Mouse (Mus musculus): ENCODE measurements around the gene Abcb11. TPM values are rescaled to one million over a fixed set of nuclear protein-coding genes. Genes with fewer than 3 reads are reported as not detected.
"Not testable (repeated sequence)": the region's sequence is repeated elsewhere in the genome, so short reads cannot be mapped to it uniquely, and the experiment has no call there.

The Abcb11 gene
- polyA plus RNA-seq (2012; rRNA removed), result 0.01 TPM in 1 of 2 replicates, not detected in the other

- 82% methylated on average over 9 of the region's 9 CpGs for WGBS
- no peak for DNase-seq (ENCODE audit: low read depth, low spot score)
Measured at GRCm38 (mm10) chr2:69342496-69343221, at the start of gene Abcb11. Gene Abcb11, minus strand, starts transcription at chr2:69342616.

DNA sequence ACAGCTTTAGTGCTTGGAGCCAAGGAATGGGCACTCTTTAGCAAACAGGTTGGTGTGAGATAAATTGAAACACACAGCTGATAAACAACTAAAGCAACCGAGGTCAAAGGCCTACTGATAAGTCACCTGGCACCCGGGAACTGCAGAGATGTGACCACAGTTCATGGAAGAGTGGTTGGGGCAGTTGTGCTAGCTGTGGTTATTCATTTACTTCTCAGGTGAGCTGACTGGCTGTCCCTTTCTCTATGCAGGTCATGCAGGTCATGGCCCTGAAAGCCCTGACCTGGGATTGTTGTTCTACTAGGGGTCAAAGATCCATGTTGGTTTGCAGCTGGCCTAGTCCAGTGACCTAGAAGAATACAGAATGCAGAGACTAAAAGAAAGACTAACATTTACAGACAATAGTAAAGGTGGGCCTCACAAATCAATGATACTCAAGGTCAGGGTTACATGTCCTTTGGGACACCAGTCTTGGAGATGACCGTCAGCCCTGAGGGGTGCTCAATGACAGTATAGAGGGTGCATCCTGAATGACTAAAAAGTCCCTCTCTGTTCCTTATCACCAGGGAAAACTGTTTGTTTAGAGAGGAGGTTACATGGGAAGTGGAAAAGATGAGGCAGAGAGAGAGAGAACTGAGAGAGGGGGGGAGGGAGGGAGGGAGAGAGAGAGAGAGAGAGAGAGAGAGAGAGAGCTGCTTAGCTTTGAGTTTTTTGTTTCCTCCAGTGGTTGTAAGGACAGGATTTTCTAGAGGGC is 43.9 kb upstream of the Abcb11 start:
- DNase-seq (ENCODE audit: low read depth, low spot score), result no peak

DNA sequence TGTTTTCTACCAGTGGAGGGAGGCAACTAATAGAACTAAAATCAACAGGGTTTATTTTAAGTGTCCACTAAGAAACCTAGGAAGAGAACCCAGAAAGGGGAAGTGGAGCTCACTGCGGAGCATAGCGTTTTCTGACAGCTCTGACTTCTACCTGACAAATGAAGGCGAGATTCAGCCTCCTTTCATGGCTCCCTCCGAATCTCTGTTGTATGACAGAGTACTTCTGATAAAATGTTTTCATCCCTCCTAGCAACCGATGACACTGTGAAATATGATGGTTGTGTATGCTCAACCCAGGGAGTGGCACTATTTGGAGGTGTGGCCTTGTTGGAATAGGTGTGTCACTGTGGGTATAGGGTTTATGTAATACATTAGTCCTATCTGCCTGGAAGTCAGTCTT is 40.4 kb upstream of the Abcb11 start:
- no peak for DNase-seq (ENCODE audit: low read depth, low spot score)
- WGBS, result 55% methylated on average over 5 of the region's 5 CpGs

More for the DNA sequence above, 43.9 kb upstream of the Abcb11 start:
- 37% methylated on average over 3 of the region's 3 CpGs for WGBS

- DNase-seq (ENCODE audit: low read depth, low spot score), result no peak
- 35% methylated on average over 8 of the region's 8 CpGs for WGBS
Measured at GRCm38 (mm10) chr2:69381740-69382139, 39.3 kb upstream of the Abcb11 start.

DNA sequence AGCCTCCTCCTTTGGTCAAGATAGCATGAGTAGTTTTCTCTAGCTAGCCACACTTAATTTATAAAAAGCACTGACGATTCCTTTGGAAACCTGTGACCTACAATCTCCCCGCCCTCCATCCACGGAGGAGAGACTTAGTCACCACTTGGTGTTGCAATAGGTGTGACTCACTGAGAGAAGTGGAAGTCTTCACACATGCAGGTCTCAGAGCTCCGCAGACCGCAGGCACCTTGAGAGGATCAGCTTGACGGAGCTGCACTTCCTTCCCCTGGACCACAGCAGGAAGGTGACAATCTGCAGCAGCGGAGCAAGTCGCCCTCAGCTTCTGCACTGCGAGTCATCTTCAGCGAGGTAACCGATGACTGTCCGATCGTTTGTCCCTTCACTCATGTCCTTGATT is 37.9 kb upstream of the Abcb11 start, which contains the start of gene Dhrs9:
Gene Dhrs9, plus strand, starts transcription at position 165 of the 400 bp plus-strand sequence.
- WGBS, result 26% methylated on average over 13 of the region's 13 CpGs
- no peak for DNase-seq (ENCODE audit: low read depth, low spot score)

GRCm38 (mm10) chr2:69379801-69380200 is 37.4 kb upstream of the Abcb11 start:
- no peak for DNase-seq (ENCODE audit: low read depth, low spot score)
- 39% methylated on average over 1 of the region's 1 CpGs for WGBS

GRCm38 (mm10) chr2:69376780-69377179 is 34.4 kb upstream of the Abcb11 start:
- WGBS, result 91% methylated on average over 2 of the region's 2 CpGs
- DNase-seq (ENCODE audit: low read depth, low spot score), result no peak

DNA sequence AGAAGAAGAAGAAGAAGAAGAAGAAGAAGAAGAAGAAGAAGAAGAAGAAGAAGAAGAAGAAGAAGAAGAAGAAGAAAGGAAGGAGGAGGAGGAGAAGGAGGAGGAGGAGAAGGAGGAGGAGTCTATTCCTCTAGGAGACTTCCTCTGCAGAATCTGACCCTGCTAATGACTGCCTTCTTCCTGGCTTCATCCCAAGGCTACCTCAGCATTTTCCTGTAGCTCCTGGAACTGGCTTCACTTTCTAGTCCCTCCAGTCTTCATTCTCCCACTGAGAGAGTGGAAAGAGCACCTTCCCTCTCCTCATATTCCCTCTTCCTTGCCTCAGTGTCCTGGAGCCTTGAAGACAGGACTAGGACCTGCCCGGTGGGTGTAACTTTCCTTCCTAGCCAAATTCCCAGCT is 22.9 kb upstream of the Abcb11 start:
- WGBS, result 100% methylated on average over 1 of the region's 1 CpGs
- DNase-seq (ENCODE audit: low read depth, low spot score), result no peak

GRCm38 (mm10) chr2:69364831-69365230 is 22.4 kb upstream of the Abcb11 start:
- no peak for DNase-seq (ENCODE audit: low read depth, low spot score)
- WGBS, result 66% methylated on average over 2 of the region's 2 CpGs

GRCm38 (mm10) chr2:69355402-69355801 is 13.0 kb upstream of the Abcb11 start:
- DNase-seq (ENCODE audit: low read depth, low spot score), result not testable (repeated sequence)

GRCm38 (mm10) chr2:69341506-69341905 is 910 bp downstream of the Abcb11 start:
- 76% methylated on average over 6 of the region's 6 CpGs for WGBS
- DNase-seq (ENCODE audit: low read depth, low spot score), result no peak

DNA sequence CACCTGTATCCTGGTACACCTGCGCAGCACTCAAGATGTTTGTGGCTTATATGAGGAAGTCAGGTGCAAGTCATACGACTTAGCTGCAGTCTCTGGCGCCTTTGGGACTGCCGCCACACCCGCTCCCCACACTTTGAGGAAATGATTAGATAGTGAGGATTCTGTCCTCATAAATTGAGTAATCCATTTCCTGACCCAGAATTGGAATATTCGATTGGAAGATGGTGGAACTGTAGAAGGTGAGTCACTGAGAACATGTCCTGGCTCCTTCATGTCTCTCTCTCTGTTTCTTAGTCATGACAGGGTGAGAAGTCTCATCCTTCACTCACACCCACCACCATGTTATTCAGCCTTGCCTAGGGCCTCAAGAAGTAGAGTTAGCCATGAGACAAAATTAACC is 10.9 kb downstream of the Abcb11 start:
- WGBS, result 49% methylated on average over 6 of the region's 6 CpGs
- not testable (repeated sequence) for DNase-seq (ENCODE audit: low read depth, low spot score)

GRCm38 (mm10) chr2:69328509-69329163 is 13.8 kb downstream of the Abcb11 start:
- 90% methylated on average over 5 of the region's 5 CpGs for WGBS
- DNase-seq (ENCODE audit: low read depth, low spot score), result no peak

DNA sequence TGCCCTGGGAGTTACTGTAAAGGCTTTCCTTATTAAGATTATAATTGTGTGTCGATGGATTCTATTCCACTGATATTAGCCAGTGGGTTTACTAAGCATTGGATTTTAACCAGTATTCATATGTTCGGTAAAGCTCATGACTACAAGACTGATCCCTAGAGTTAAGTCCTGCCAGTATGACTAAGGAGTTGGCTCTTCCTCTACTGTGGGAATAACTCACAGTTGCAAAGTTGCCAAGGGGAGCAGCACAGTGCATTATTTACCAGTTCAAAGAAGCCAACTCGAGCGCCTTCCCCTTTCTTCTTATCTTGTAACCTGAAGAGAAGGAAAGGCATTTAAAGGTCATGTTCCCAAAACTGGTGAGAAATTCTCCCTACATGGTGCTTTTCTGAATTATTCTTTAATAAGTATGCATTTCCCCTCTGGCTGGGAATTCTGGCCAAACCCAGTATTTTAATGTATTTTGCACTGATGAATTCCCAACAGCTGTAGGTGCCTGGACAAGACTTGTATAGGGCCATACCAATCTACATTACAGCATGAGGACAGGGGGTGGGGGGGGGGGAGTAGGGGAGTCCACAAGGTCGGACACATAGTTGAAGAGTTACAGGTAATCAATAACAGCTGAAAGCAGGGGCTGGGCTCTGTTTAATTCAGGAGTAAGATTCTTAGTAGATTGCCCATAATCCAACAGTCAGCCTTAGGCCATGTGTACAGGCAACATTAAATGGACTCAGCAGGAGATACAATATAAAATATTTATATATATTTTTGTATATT is 17.3 kb downstream of the Abcb11 start:
- DNase-seq (ENCODE audit: low read depth, low spot score), result no peak
- 63% methylated on average over 5 of the region's 5 CpGs for WGBS

DNA sequence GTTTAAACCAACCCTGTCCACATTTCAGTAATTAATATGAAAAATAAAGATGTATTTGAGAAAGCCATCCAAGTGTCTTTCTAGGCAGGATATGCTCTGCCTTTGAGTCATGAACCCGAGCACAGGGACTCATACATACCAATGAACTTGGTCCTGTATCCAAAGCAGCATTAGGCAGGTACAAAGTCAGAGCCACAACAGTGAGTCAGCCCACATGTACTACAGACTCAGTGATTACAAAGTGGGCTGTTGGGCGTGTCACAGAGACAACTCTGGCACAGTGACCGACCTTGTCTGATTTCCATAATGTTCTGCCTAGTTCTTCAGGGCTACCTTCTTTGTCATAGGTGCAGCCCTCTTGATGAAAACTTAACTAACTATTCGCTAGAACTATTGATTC is 19.4 kb downstream of the Abcb11 start:
- no peak for DNase-seq (ENCODE audit: low read depth, low spot score)
- 69% methylated on average over 4 of the region's 4 CpGs for WGBS

DNA sequence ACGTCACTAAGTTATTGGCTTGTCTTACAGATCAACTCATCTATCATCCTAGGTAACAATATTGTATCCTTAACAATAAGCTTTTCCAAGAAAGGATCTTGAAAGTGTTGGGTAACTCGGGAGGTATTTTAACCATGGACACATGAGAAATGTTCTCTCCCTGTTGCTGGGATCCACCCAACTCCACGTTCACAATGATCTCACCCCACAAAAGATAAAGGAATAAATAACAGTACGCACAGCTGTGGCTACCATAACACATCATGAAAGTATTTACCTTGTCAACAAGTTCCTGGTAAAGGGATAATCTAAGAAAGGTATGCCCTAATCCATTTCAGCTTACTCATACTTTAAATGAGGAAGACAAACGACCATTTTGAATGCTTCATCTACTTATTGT is 21.0 kb downstream of the Abcb11 start:
- DNase-seq (ENCODE audit: low read depth, low spot score), result no peak
- WGBS, result 50% methylated on average over 5 of the region's 5 CpGs

DNA sequence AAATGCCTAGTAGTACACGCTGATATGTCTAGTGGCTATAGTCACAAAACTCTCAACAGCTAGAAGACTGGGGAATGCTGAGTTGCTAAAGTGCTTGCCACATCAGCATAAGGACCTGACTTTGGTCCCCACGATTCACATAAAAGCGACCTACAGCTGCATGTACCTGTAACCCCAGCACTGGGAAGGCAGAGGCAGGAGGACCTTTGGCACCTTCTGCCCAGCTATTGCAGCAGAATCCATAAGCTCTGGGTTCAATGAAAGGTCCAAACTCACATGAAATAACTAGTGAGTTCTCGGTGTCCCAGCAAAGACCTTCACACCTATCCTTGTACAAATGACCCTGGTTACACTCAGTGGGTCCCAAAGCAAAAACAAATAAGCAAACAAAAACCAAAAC is 31.1 kb downstream of the Abcb11 start:
- DNase-seq (ENCODE audit: low read depth, low spot score), result no peak

DNA sequence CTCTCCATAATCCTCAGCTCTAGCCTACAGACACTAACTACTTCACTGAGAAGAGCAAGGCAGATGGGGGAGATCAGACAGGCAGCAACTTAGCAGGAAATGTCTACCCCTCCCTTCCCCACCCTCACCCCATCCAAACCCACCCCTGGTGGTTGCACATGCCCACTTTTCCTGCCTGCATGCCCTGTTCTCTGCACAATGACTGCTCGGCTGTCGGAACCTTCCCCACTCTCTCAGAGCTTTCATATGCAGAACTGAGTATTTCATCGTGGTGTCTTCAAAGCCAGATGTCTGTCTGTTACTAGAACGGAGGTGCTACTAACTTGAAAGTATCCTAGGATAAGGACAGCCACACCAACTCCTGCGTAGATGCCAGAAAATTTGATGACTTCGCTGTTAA is 34.3 kb downstream of the Abcb11 start:
- DNase-seq (ENCODE audit: low read depth, low spot score), result no peak
- WGBS, result 73% methylated on average over 6 of the region's 6 CpGs

More for the DNA sequence above, 31.1 kb downstream of the Abcb11 start:
- 88% methylated on average over 4 of the region's 4 CpGs for WGBS

GRCm38 (mm10) chr2:69300568-69300967 is 41.8 kb downstream of the Abcb11 start:
- DNase-seq (ENCODE audit: low read depth, low spot score), result not testable (repeated sequence)
- 84% methylated on average over 6 of the region's 6 CpGs for WGBS

DNA sequence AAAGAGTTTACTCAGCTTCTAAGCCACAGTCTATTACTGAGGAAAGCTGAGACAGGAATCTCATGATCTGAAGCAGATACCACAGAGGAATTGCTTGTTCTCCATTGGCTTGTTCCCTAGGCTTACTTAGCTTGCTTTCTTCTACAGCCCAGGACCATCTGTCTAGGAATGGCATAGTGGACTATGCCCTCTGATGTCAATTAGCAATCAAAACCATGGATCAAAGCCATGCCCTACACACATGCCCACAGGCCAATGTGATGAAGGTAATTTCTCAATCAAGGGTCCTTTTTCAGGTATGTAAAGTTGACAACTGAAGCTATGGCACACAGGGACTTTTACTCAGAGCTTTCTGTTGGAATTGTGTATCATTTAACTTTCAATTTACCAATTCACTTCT is 47.9 kb downstream of the Abcb11 start:
- no peak for DNase-seq (ENCODE audit: low read depth, low spot score)

Data from large intestine, adult 2 months (tissue).